Mouse (Mus musculus) neural tube, embryonic 15.5 days (tissue): ENCODE data around the gene Pard3b. TPM values are rescaled to one million over a fixed set of nuclear protein-coding genes. Genes with fewer than 3 reads are reported as not detected.

Experiments used
- ATAC-seq: fragments of 200-750 bp; cut with Nextera tagmentation; 2 replicates; pipeline ENCODE4 v1.8.0; 2017; ENCODE audit warnings: mild to moderate bottlenecking, moderate TSS enrichment, moderate library complexity; ENCODE audit not compliant: low FRiP score
- H3K27ac ChIP-seq: fragments of 300-500 bp; sonication (generic); replicated peaks from 2 replicates; pipeline ENCODE4 v1.5.1; 2015; ENCODE audit warnings: mild to moderate bottlenecking, inconsistent platforms
- H3K27me3 ChIP-seq: fragments of 300-500 bp; sonication (generic); replicated peaks from 2 replicates; pipeline ENCODE4 v1.6.1; 2015; ENCODE audit warnings: inconsistent platforms
- H3K36me3 ChIP-seq: fragments of 300-500 bp; sonication (generic); 2 replicates; pipeline ENCODE4 v1.6.1; 2015; ENCODE audit warnings: inconsistent platforms
- H3K4me1 ChIP-seq: fragments of 300-500 bp; sonication (generic); 2 replicates; pipeline ENCODE4 v1.6.1; 2015; ENCODE audit warnings: inconsistent platforms
- H3K4me2 ChIP-seq: fragments of 300-500 bp; sonication (generic); 2 replicates; pipeline ENCODE4 v1.6.1; 2015; ENCODE audit warnings: inconsistent platforms, mild to moderate bottlenecking, moderate library complexity
- H3K4me3 ChIP-seq: fragments of 300-500 bp; sonication (generic); replicated peaks from 2 replicates; pipeline ENCODE4 v1.5.1; 2015; ENCODE audit warnings: mild to moderate bottlenecking, inconsistent platforms
- H3K9ac ChIP-seq: fragments of 300-500 bp; sonication (generic); replicated peaks from 2 replicates; pipeline ENCODE4 v1.6.1; 2015; ENCODE audit warnings: mild to moderate bottlenecking, inconsistent platforms
- H3K9me3 ChIP-seq: fragments of 300-500 bp; sonication (generic); replicated peaks from 2 replicates; pipeline ENCODE4 v1.6.1; 2016; ENCODE audit warnings: inconsistent platforms
- WGBS: fragments of 180-500 bp; shearing (Covaris S2); methylation state at CpG from one replicate; pipeline ENCODE4 v1.1.7; 2015; ENCODE audit warnings: mixed read lengths; 5-methylcytosine and 5-hydroxymethylcytosine counted together
- polyA plus RNA-seq: library from polyadenylated mRNA; unstranded; fragments of >200 nt; fragmentation: Nextera tagmentation; extraction: Ambion mirVana; gene quantifications from 2 replicates; pipeline ENCODE4 v1.2.1, GENCODE M21; 2015

The Pard3b gene
- polyA plus RNA-seq, 1 experiment from 2014 or later: 8.6 TPM

DNA sequence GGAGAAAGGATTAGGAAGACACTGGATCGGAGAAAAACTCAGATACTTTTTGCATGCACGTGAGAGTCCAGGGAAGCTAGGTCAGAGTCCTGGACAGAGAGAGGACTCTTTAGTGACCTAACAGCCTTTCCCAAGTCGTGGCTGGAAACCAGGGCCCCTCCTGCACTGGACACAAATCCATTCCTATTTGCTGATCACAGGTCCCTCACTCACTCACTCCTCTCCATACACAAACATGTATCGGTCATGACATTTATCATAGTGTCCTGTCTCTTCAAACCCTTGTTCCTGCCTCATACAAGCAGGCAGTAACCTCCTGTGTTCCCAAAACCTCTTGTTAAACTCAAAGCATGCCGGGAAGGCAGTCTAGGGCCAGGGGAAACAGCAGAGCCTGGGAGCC, 1028.2 kb downstream of the Pard3b start:
- Histone ChIP-seq H3K9ac (no peak overlapping the region), H3K4me1 (peaks cover 6% of the 10 kb centered on the region; the same call in 1 of the 2 replicates), H3K27me3 (no peaks in the 10 kb centered on the region), H3K9me3 (peaks cover 4% of the 10 kb centered on the region; the same call in 1 of the 2 replicates), H3K27ac (no peak overlapping the region), H3K36me3 (no peaks in the 10 kb centered on the region), H3K4me2 (no peak overlapping the region), H3K4me3 (no peak overlapping the region)
- 78% methylated on average over 5 of the region's 5 CpGs for WGBS
- ATAC-seq: no peak

DNA sequence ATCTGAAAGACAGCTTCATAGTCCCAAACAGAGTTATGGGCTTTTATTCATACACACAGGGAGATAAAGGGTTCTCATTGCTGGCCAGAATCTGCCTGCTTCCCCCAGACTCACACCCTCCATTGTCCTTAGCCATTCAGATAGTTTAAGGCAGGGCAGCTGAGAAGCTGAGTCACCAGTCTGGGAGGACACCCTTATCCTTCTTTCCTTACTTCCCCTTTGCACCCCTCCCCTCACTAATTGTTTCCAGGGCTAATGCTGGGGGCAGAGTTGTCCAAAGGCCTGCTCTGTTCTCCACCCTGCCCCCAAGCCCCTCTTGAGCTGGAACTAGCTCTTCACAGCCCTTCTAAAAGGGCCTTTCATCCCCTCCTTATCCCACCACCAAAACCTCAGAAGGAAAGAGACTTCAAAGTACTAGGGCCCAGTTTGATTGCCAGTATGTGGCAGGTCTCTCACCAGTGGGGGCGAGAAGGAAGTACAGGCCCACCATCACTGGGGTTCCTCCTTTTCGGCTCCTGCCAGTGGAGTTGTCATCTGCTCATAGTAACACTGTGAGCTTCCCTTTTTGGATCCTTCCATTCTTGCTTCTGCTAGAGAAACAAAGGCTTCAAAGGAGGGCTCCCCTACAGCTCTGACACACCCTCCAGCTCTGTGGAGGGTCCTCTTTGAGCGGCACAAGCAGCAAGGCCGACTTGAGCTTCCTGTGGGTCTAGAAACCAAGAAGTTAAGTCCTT, 1040.2 kb downstream of the Pard3b start:
- Histone ChIP-seq H3K4me1 (peaks cover 18% of the 10 kb centered on the region), H3K27me3 (no peaks in the 10 kb centered on the region), H3K4me3 (no peak overlapping the region), H3K36me3 (no peaks in the 10 kb centered on the region), H3K27ac (no peak overlapping the region), H3K9me3 (no peaks in the 10 kb centered on the region), H3K9ac (no peak overlapping the region), H3K4me2 (no peak overlapping the region)
- no peak for ATAC-seq
- 40% methylated on average over 4 of the region's 4 CpGs for WGBS

DNA sequence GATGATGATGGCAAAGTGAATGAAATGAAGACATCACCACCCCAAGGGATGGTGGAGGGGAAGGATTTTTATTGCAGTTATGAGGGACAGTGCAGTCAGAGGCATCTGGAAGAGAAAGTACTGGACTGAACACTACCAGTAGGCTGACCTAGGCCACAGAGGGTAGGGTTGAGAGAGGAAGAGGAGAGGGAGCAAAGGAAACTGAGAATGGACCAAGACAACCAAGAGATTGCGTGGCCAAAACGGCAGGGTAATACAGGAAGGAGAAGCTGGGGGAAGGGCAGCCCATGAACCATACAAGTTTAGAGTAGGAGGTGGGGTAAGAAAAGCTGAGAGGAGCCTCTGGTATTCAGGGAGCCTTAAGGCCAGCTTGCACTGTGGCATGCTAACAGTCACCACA, 1040.8 kb downstream of the Pard3b start:
- 89% methylated on average over 2 of the region's 2 CpGs for WGBS
- H3K4me2 ChIP-seq: no peak overlapping the region
- no peaks in the 10 kb centered on the region for H3K36me3 ChIP-seq
- peaks cover 18% of the 10 kb centered on the region for H3K4me1 ChIP-seq
- ATAC-seq: no peak
- no peak overlapping the region for H3K27ac ChIP-seq
- H3K9me3 ChIP-seq: no peaks in the 10 kb centered on the region
- no peak overlapping the region for H3K9ac ChIP-seq
- H3K4me3 ChIP-seq: no peak overlapping the region
- H3K27me3 ChIP-seq: no peaks in the 10 kb centered on the region

DNA sequence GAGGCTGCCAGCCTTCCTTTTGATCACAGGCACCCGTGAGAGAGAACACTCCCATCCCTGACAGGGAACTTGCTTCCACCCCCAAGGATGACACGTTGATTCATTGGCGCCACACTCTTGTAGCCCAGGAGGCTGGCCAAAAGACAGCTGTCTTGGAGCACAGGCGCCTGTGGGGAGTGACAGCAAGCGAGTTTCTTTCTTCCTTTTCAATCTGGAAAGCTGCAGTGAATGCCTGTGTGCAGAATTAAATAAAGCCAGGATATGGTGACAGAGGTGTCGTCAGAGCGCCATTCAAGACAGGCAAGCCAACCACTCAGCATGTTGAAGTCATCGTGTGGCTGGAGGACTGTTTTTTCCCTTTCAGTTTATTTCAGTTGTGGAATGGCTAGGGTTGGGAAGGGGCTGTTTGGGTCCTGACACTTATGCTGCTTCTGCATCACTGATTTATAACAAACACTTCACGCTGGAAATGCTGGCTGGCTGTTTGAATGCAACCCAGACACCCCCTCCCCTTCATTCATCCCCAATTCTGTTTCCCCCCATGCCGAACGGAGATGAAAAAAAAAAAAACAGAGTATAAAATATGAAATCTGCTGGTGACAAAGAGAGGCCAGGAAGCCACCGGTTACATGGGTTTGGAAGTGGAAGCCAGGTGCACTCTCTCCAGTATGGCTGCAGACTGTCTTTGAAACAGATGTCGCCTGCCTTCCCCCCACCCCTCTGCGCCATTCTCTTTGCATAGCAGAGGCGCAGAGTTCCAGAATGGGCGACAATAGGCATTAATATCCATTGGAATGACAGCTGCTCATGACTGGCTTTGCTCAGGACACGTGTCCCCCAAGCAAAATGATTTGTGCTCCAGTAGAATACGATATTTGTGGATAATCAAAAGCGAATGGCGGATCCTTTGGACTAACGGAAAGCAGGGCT, 1044.1 kb downstream of the Pard3b start:
- no peaks in the 10 kb centered on the region for H3K9me3 ChIP-seq
- peak overlapping the region; percentile 43; the same call in 1 of the 2 replicates for H3K27ac ChIP-seq
- no peak overlapping the region for H3K9ac ChIP-seq
- peaks cover 18% of the 10 kb centered on the region for H3K4me1 ChIP-seq
- H3K4me3 ChIP-seq: no peak overlapping the region
- 26% methylated on average over 21 of the region's 21 CpGs for WGBS
- peak overlapping the region; percentile 40 for H3K4me2 ChIP-seq
- H3K27me3 ChIP-seq: no peaks in the 10 kb centered on the region
- H3K36me3 ChIP-seq: no peaks in the 10 kb centered on the region
- peak; percentile 53; the same call in 1 of the 2 replicates for ATAC-seq

DNA sequence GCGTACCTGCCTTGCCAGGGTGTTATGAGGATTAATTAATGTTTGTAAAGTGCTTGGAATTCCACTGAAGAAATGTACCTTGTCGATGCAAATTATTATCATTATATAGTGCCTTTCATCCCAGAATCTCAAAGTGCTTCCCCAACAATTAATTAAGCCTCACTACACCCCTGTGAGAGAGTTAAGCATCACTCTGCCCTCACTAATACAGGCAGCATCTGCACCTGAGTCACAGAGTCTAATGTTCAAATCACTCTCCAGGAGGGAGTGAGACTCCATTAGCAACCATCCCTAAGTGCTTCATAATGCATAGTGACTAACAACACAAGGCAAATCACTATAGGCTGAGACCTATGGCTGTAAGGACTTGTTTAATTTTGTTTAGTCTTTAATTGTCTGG, 1044.9 kb downstream of the Pard3b start:
- H3K9me3 ChIP-seq: no peaks in the 10 kb centered on the region
- peaks cover 18% of the 10 kb centered on the region for H3K4me1 ChIP-seq
- H3K4me2 ChIP-seq: no peak overlapping the region
- H3K27ac ChIP-seq: no peak overlapping the region
- no peaks in the 10 kb centered on the region for H3K27me3 ChIP-seq
- no peaks in the 10 kb centered on the region for H3K36me3 ChIP-seq
- 41% methylated on average over 2 of the region's 2 CpGs for WGBS
- no peak overlapping the region for H3K9ac ChIP-seq
- no peak for ATAC-seq
- H3K4me3 ChIP-seq: no peak overlapping the region

DNA sequence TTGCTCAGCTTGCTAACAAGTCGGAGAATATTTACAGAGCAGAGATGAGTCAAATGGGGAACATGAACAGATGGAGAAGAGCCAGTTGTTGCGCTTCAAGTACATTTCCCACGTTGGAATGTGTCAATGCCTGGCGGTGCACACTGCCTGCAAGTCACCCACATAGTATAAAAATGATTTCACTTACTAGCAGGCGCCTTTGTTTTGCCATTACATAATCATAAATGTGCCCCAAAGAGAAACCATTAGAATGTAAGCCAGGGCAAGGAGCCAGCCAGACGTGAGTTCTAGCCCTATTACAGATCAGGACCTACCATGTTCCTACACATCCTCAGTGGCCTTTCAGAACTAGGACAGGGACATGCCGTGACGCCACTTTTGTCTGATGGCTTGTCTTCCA, 1048.9 kb downstream of the Pard3b start:
- Histone ChIP-seq H3K4me2 (no peak overlapping the region), H3K27ac (no peak overlapping the region), H3K9ac (no peak overlapping the region), H3K27me3 (peaks cover 7% of the 10 kb centered on the region; the same call in 1 of the 2 replicates), H3K4me3 (no peak overlapping the region), H3K4me1 (peaks cover 11% of the 10 kb centered on the region), H3K36me3 (no peaks in the 10 kb centered on the region), H3K9me3 (no peaks in the 10 kb centered on the region)
- WGBS: 80% methylated on average over 8 of the region's 8 CpGs
- no peak for ATAC-seq

DNA sequence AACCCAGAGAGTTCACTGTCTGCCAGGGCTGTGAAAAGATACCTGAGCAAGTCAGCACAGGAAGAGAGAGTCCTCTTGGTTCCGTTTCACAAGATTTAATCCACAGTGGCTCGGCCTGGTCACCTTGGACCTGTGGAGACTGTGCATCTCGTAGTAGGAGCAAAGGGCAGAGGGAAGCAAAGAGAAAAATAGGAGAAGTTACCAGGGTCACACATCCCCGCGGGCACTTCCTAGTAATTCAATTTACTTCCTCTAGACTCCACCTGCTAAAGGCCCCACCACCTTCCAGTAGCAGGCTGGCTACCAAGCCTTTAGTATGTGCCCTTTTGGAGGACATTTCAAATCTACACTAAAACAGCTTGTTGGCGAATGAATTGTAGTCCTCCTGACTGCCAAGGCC, 1052.6 kb downstream of the Pard3b start:
- no peak for ATAC-seq
- peaks cover 7% of the 10 kb centered on the region; the same call in 1 of the 2 replicates for H3K27me3 ChIP-seq
- no peak overlapping the region for H3K4me2 ChIP-seq
- no peaks in the 10 kb centered on the region for H3K9me3 ChIP-seq
- 91% methylated on average over 6 of the region's 6 CpGs for WGBS
- H3K4me1 ChIP-seq: 0 out of 2 replicates have a peak, but pooled peaks cover 3% of the 10 kb centered on the region
- no peak overlapping the region for H3K27ac ChIP-seq
- H3K9ac ChIP-seq: no peak overlapping the region
- H3K4me3 ChIP-seq: no peak overlapping the region
- no peaks in the 10 kb centered on the region for H3K36me3 ChIP-seq
